ENCODE assay signal across 12 mouse cellular contexts in genomic region chr10:69786220-69786993, GRCm38 (mm10).
DNase-seq lines count a peak whose midpoint lies in the region; ATAC-seq lines count a peak whose summit lies in the region.
"Had no signal": no experiment of that assay in that cellular context is flagged by ENCODE, and none has a peak within 500 bp of the region (broad histone marks: within the 10 kb centered on the region; RNA-seq: fewer than 3 reads in every experiment).

No protein-coding gene starts in this region.

- no peaks in the 10 kb centered on the region for H3K9me3 ChIP-seq in heart, embryonic 12.5 days (replicated peaks)
- no peaks in the 10 kb centered on the region for H3K9me3 ChIP-seq in neural tube, embryonic 15.5 days (replicated peaks)
- H3K9me3 ChIP-seq in heart, embryonic 16.5 days (replicated peaks; ENCODE audit: control insufficient read depth, low read length), result 0 out of 2 replicates have a peak, but pooled peaks cover 3% of the 10 kb centered on the region
- H3K9me3 ChIP-seq: embryonic facial prominence, embryonic 13.5 days; hindbrain, embryonic 15.5 days; midbrain, embryonic 12.5 days had no signal

- peak overlapping the region; percentile 48 for H3K4me3 ChIP-seq in heart, embryonic 12.5 days
- H3K4me3 ChIP-seq in neural tube, embryonic 15.5 days (replicated peaks), result no peak overlapping the region
- peak overlapping the region; percentile 41 for H3K4me3 ChIP-seq in heart, embryonic 16.5 days (ENCODE audit: low read length)
- H3K4me3 ChIP-seq: hindbrain, embryonic 15.5 days; midbrain, embryonic 12.5 days had no signal

- intact Hi-C loops in heart, postnatal 10 days (cut with DNase I), result no loop called here
- intact Hi-C loops in left cerebral cortex, postnatal 10 days (cut with DNase I), result no loop called here

- no peak for DNase-seq in heart, postnatal 10 days
- no peak for DNase-seq in neural tube, embryonic 10.5 days (ENCODE audit: extremely low spot score, low spot score)
- DNase-seq in left cerebral cortex, postnatal 10 days (ENCODE audit: extremely low spot score in 1 of 2, low spot score in 2 of 2), result no peak
- DNase-seq: thymus, adult 18-20 months had no signal

- peak overlapping the region; percentile 83 for H3K27ac ChIP-seq in heart, embryonic 12.5 days (ENCODE audit: poor library complexity, severe bottlenecking)
- 0 out of 2 replicates have a peak overlapping the region, but pooled peaks have one; percentile 30 for H3K27ac ChIP-seq in neural tube, embryonic 15.5 days (replicated peaks)
- peak overlapping the region; percentile 89 for H3K27ac ChIP-seq in heart, embryonic 16.5 days (ENCODE audit: low read length)
- H3K27ac ChIP-seq: embryonic facial prominence, embryonic 13.5 days; midbrain, embryonic 12.5 days had no signal

- H3K27me3 ChIP-seq in heart, embryonic 12.5 days (replicated peaks), result no peaks in the 10 kb centered on the region
- H3K27me3 ChIP-seq in neural tube, embryonic 15.5 days (replicated peaks), result no peaks in the 10 kb centered on the region
- H3K27me3 ChIP-seq in heart, embryonic 16.5 days (ENCODE audit: control insufficient read depth, insufficient read depth, low read length), result no peaks in the 10 kb centered on the region
- H3K27me3 ChIP-seq: hindbrain, embryonic 15.5 days; midbrain, embryonic 12.5 days had no signal

- H3K36me3 ChIP-seq in heart, embryonic 12.5 days, result no peaks in the 10 kb centered on the region
- H3K36me3 ChIP-seq in neural tube, embryonic 15.5 days, result no peaks in the 10 kb centered on the region
- H3K36me3 ChIP-seq in heart, embryonic 16.5 days (ENCODE audit: control insufficient read depth, insufficient read depth), result no peaks in the 10 kb centered on the region
- H3K36me3 ChIP-seq: embryonic facial prominence, embryonic 13.5 days; hindbrain, embryonic 15.5 days; midbrain, embryonic 12.5 days had no signal

- H3K9ac ChIP-seq in heart, embryonic 12.5 days, result peak overlapping the region; percentile 60
- no peak overlapping the region for H3K9ac ChIP-seq in neural tube, embryonic 15.5 days (replicated peaks)
- H3K9ac ChIP-seq in heart, embryonic 16.5 days (ENCODE audit: low read length), result peak overlapping the region; percentile 50
- H3K9ac ChIP-seq: hindbrain, embryonic 15.5 days; midbrain, embryonic 12.5 days had no signal

- peak overlapping the region; percentile 71 for H3K4me2 ChIP-seq in heart, embryonic 12.5 days
- H3K4me2 ChIP-seq in neural tube, embryonic 15.5 days, result no peak overlapping the region
- H3K4me2 ChIP-seq in heart, embryonic 16.5 days (ENCODE audit: low read depth, low read length), result peak overlapping the region; percentile 62
- H3K4me2 ChIP-seq: midbrain, embryonic 12.5 days had no signal

- ATAC-seq in heart, embryonic 12.5 days (ENCODE audit: insufficient number of reproducible peaks, low FRiP score), result no peak
- no peak for ATAC-seq in neural tube, embryonic 15.5 days (ENCODE audit: low FRiP score)
- no peak for ATAC-seq in heart, embryonic 16.5 days (replicated peaks; ENCODE audit: extremely low read depth, insufficient read depth, low FRiP score)
- ATAC-seq in monocyte, adult 5-6 weeks (replicated peaks; ENCODE audit: insufficient number of reproducible peaks, low FRiP score, low TSS enrichment, poor library complexity, severe bottlenecking), result no peak
- ATAC-seq in cerebellum, adult (ENCODE audit: insufficient number of reproducible peaks, low FRiP score, low TSS enrichment), result no peak

- 21% methylated on average over 13 of the region's 13 CpGs for WGBS in heart, embryonic 12.5 days
- WGBS in neural tube, embryonic 15.5 days, result 64% methylated on average over 13 of the region's 13 CpGs
- 26% methylated on average over 13 of the region's 13 CpGs for WGBS in heart, embryonic 16.5 days

- H3K4me1 ChIP-seq in heart, embryonic 12.5 days (replicated peaks), result peaks cover 39% of the 10 kb centered on the region
- H3K4me1 ChIP-seq in neural tube, embryonic 15.5 days, result peaks cover 30% of the 10 kb centered on the region
- peaks cover 26% of the 10 kb centered on the region for H3K4me1 ChIP-seq in heart, embryonic 16.5 days (ENCODE audit: control insufficient read depth, insufficient read depth, low read length)

Comparison
In these comparisons a context has a peak if more than half of its experiments do, and no peak if none do; other contexts are left out.
1. H3K27ac ChIP-seq: peak in every context shown above with its lines; median percentile 89 in heart, embryonic 16.5 days; 83 in heart, embryonic 12.5 days; 30 in neural tube, embryonic 15.5 days.